Mouse (Mus musculus) kidney, postnatal 36 days (tissue): ENCODE results near the gene Gm15107.
"Not testable (repeated sequence)": the region's sequence is repeated elsewhere in the genome, so short reads cannot be mapped to it uniquely, and the experiment has no call there.

Experiments
- DNase-seq, 2 experiments: peaks; one replicate each; pipeline ENCODE4 v3.0.0; 2021 to 2022; ENCODE audit warnings: mixed read lengths in 2 of 2

Gm15107 gene

GRCm38 (mm10) chrX:148180424-148180823 lies at the start of gene Gm15107:
Gene Gm15107 (plus strand): TSS chrX:148180724.
- not testable (repeated sequence) for DNase-seq
